Mouse (Mus musculus) intestine, embryonic 14.5 days (tissue): ENCODE data around the gene Igsf11. TPM values are rescaled to one million over a fixed set of nuclear protein-coding genes. Genes with fewer than 3 reads are reported as not detected.

ENCODE experiments used
- ATAC-seq: fragments of 200-750 bp; cut with Nextera tagmentation; replicated peaks from 2 replicates; pipeline ENCODE4 v1.8.0; 2017; ENCODE audit warnings: low read depth, moderate number of reproducible peaks, moderate TSS enrichment, moderate library complexity; ENCODE audit not compliant: low FRiP score, low TSS enrichment
- DNase-seq: peaks from one replicate; pipeline ENCODE4 v3.0.0-alpha.2; 2018; ENCODE audit warnings: low spot score
- H3K27ac ChIP-seq: fragments of 300-500 bp; sonication (generic); 2 replicates; pipeline ENCODE4 v1.5.1; 2014; ENCODE audit warnings: low read depth, mild to moderate bottlenecking, control low read depth
- H3K27me3 ChIP-seq: fragments of 300-500 bp; sonication (generic); replicated peaks from 2 replicates; pipeline ENCODE4 v1.6.1; 2014; ENCODE audit warnings: low read length, control low read depth; ENCODE audit not compliant: control insufficient read depth, insufficient read depth
- H3K36me3 ChIP-seq: fragments of 300-500 bp; sonication (generic); 2 replicates; pipeline ENCODE4 v1.6.1; 2014; ENCODE audit warnings: low read length, control low read depth; ENCODE audit not compliant: control insufficient read depth, insufficient read depth
- H3K4me1 ChIP-seq: fragments of 300-500 bp; sonication (generic); replicated peaks from 2 replicates; pipeline ENCODE4 v1.6.1; 2014; ENCODE audit warnings: low read length, control low read depth, mixed read lengths; ENCODE audit not compliant: control insufficient read depth, insufficient read depth
- H3K4me2 ChIP-seq: fragments of 300-500 bp; sonication (generic); 2 replicates; pipeline ENCODE4 v1.6.1; 2014; ENCODE audit warnings: low read length
- H3K4me3 ChIP-seq: fragments of 300-500 bp; sonication (generic); 2 replicates; pipeline ENCODE4 v1.5.1; 2014; ENCODE audit warnings: low read depth, low read length, control low read depth, mixed read lengths
- H3K9ac ChIP-seq: fragments of 300-500 bp; sonication (generic); 2 replicates; pipeline ENCODE4 v1.6.1; 2014; ENCODE audit warnings: mild to moderate bottlenecking, low read length
- H3K9me3 ChIP-seq: fragments of 300-500 bp; sonication (generic); 2 replicates; pipeline ENCODE4 v1.6.1; 2016; ENCODE audit warnings: low read length, control low read depth; ENCODE audit not compliant: control insufficient read depth
- WGBS: fragments of 180-500 bp; shearing (Covaris S2); extraction: QIAGEN DNeasy Blood & Tissue Kit; methylation state at CpG from one replicate; pipeline ENCODE4 v1.1.7; 2014; 5-methylcytosine and 5-hydroxymethylcytosine counted together
- polyA plus RNA-seq: library from polyadenylated mRNA; unstranded; fragments of >200 nt; fragmentation: Nextera tagmentation; extraction: Ambion mirVana; gene quantifications from 2 replicates; pipeline ENCODE4 v1.2.1, GENCODE M21; 2014

The Igsf11 gene
- polyA plus RNA-seq: 1.1 and 1.6 TPM in 2 replicates

DNA sequence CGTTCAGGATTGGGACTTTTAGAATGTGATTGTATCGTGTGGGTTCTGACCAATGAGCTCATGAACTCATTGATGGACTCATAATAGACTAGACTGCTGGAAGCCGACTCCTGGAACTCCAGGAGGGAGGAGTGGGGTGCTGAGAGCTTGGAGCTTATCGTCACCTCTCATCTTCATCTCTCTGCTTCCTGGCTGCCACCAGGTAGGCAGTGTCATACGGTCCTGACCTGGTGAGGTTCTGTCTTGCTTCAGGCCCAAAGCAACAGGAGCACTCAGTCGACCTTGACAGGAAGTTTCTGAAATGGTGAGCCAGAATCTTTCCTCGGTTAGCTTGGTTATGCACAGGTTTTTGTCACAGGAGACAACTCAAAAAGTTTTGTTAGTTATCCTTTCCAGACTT, at the start of gene Igsf11:
TSS of gene Igsf11 (plus strand) at position 301 of the 400 bp plus-strand sequence.
- Histone ChIP-seq H3K4me3 (no peak within 1 kb of the TSS), H3K4me2 (no peak within 1 kb of the TSS), H3K27me3 (no peaks in the 10 kb centered on the region), H3K4me1 (peaks cover under 1% of the 10 kb centered on the region; the same call in 1 of the 2 replicates), H3K9ac (no peak within 1 kb of the TSS), H3K27ac (no peak within 1 kb of the TSS), H3K36me3 (no peaks in the 10 kb centered on the region), H3K9me3 (no peaks in the 10 kb centered on the region)
- WGBS: 80% methylated on average over 7 of the region's 7 CpGs
- no peak for ATAC-seq
- DNase-seq: no peak

DNA sequence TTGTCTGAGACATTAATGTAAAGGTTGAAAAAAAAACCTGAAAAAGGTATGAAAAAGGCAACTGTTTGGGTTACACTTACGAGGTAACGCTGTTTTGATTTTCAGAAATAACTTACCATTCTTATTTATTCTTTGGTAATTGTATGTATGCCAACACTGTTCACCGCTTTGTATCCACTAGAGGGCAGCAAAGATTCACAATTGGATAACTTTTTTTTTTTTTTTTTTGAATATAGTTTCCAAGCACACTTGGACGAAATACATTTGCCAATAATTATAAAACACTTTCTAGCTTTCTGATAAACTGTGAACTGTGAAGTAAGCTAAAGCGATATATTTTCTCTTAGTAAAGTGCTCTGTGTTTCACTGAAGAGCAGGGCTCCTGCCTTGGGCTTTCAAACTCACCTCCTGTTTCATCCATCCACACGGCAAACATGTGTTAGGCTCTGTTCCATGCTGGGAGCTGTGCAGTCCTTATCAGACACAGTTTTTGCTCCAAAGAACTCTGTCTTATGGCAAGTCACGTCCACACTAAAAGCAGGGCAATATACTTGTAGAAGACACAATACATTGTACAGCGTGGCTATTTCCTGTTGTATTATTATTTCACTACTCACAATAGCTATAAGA, 34.2 kb upstream of the Igsf11 start:
- H3K27ac ChIP-seq: no peak overlapping the region
- DNase-seq (no peak), ATAC-seq (no peak)
- WGBS: 30% methylated on average over 8 of the region's 8 CpGs
- H3K4me1 ChIP-seq: no peaks in the 10 kb centered on the region
- H3K4me2 ChIP-seq: no peak overlapping the region
- no peak overlapping the region for H3K4me3 ChIP-seq
- no peaks in the 10 kb centered on the region for H3K9me3 ChIP-seq
- H3K27me3 ChIP-seq: no peaks in the 10 kb centered on the region
- no peak overlapping the region for H3K9ac ChIP-seq
- H3K36me3 ChIP-seq: no peaks in the 10 kb centered on the region

DNA sequence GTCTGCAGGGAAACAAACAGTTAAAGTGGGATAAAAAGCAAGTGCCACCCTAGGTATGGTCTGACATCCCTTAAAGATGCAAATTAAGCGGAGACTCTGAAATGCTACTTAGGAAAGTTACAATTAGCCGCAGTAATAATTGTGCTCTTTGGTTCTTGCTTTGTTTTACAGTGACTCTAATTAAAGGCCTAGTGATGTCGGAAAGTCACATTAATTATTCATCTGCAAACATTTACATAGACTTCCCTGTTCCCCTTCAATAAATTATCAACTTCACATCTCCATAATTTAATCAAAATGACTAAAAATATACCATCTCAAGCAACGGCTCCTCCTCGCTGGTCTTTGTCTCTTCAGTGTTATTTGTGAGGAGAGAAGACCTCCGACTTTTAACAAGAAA, 31.9 kb upstream of the Igsf11 start:
- H3K27ac ChIP-seq: no peak overlapping the region
- 72% methylated on average over 6 of the region's 6 CpGs for WGBS
- H3K4me3 ChIP-seq: no peak overlapping the region
- H3K36me3 ChIP-seq: no peaks in the 10 kb centered on the region
- H3K27me3 ChIP-seq: no peaks in the 10 kb centered on the region
- H3K4me2 ChIP-seq: no peak overlapping the region
- no peak overlapping the region for H3K9ac ChIP-seq
- no peak for ATAC-seq
- H3K4me1 ChIP-seq: no peaks in the 10 kb centered on the region
- H3K9me3 ChIP-seq: no peaks in the 10 kb centered on the region
- no peak for DNase-seq

DNA sequence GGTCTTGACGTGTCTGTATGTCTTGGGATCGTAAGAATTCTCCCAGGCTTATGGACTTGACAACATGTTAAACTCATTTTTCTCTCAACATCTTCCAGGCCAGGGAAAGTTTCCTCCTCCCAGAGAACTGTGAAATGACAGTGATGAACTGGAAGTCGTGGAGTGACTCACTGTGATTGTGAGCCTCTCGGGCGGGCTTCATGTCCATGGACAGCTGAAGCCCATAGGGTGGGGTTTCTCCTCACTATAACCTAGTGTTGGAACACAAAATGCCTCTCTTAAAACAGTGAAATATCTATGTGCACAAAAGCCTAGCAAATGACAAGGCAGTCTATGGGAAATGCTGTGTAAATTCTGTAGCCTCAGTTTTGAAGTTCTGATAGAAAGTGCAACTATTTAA, 28.1 kb upstream of the Igsf11 start:
- no peak overlapping the region for H3K4me3 ChIP-seq
- no peaks in the 10 kb centered on the region for H3K4me1 ChIP-seq
- no peaks in the 10 kb centered on the region for H3K27me3 ChIP-seq
- WGBS: 65% methylated on average over 5 of the region's 5 CpGs
- DNase-seq (no peak), ATAC-seq (no peak)
- H3K27ac ChIP-seq: no peak overlapping the region
- no peaks in the 10 kb centered on the region for H3K9me3 ChIP-seq
- H3K36me3 ChIP-seq: no peaks in the 10 kb centered on the region
- H3K9ac ChIP-seq: no peak overlapping the region
- no peak overlapping the region for H3K4me2 ChIP-seq

DNA sequence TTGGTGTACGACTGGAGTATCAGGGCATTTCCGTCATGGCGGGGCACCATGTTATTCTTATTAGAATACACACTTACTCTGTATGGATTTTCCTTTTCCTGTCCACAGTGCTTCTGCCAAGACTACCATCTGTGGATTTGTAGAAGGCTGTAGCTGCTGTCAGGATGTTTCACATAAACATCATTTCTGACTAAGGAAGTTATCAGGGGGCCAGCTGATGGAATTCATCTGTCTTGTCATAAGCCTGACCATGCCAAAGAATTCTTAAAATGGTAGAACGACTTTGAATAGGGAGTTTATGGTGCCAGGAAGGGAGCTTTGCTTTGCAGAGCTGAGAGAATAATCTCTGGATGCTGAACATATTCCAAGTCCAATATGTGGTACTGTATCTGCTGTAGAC, 19.2 kb upstream of the Igsf11 start:
- H3K27ac ChIP-seq: no peak overlapping the region
- H3K36me3 ChIP-seq: no peaks in the 10 kb centered on the region
- no peak overlapping the region for H3K4me2 ChIP-seq
- 83% methylated on average over 4 of the region's 4 CpGs for WGBS
- ATAC-seq: no peak
- H3K4me3 ChIP-seq: no peak overlapping the region
- no peak overlapping the region for H3K9ac ChIP-seq
- H3K9me3 ChIP-seq: no peaks in the 10 kb centered on the region
- H3K4me1 ChIP-seq: no peaks in the 10 kb centered on the region
- H3K27me3 ChIP-seq: no peaks in the 10 kb centered on the region
- no peak for DNase-seq

DNA sequence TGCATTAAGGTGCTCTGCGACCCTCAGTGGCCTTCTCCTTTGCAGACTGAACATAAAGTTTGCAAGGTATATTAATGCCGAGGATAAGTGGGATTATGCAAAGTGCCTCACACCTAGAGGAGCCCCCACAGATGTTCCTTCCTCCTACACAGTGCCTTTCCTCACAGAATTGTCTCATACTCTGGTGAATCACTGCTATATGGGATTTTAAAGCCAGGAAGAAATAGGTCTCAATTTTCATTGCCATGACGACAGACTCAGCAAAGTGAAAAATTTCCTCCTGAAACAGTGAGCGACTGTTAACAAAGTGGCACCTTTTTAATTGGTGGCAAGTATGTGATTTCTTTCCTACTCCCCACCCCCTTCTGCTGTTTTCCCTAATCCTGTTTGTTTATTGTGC, 18.0 kb upstream of the Igsf11 start:
- Histone ChIP-seq H3K9me3 (no peaks in the 10 kb centered on the region), H3K27me3 (no peaks in the 10 kb centered on the region), H3K4me2 (no peak overlapping the region), H3K36me3 (no peaks in the 10 kb centered on the region), H3K9ac (no peak overlapping the region), H3K27ac (no peak overlapping the region), H3K4me1 (no peaks in the 10 kb centered on the region), H3K4me3 (no peak overlapping the region)
- 32% methylated on average over 4 of the region's 4 CpGs for WGBS
- DNase-seq (no peak), ATAC-seq (no peak)

DNA sequence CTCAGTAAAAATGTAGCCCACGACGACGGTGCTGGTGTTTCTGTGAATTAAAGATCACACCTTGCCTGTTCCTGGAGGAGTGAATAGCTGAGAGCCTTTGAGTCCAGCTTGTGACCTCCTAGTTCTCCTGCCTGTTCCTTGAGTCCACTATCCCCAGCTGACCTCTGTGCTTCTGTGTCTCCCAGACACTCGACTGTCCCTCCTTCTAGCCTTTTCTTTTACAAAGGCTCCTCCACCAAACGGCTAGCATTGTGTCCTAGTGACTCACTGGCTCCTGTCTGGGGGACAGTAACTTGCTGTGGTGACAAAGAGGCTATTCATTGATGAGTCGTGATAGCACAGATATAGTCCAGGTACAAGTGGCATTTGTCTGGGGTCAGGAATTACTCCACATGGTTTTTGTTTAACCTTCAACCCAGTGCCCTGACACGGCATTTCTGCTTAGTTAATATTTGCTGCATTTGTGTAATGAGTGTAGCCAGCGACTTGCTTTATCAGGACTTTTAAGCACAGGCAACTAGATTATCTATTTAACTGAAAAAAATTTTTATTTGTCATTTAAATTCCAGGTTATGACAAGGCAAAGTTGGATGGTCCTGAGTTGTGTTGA, 6.5 kb downstream of the Igsf11 start:
- Histone ChIP-seq H3K27ac (no peak overlapping the region), H3K4me2 (no peak overlapping the region), H3K36me3 (no peaks in the 10 kb centered on the region), H3K4me1 (peaks cover 3% of the 10 kb centered on the region; the same call in 1 of the 2 replicates), H3K9ac (no peak overlapping the region), H3K9me3 (no peaks in the 10 kb centered on the region), H3K4me3 (no peak overlapping the region), H3K27me3 (peaks cover 15% of the 10 kb centered on the region)
- DNase-seq (no peak), ATAC-seq (no peak)
- 33% methylated on average over 8 of the region's 8 CpGs for WGBS

DNA sequence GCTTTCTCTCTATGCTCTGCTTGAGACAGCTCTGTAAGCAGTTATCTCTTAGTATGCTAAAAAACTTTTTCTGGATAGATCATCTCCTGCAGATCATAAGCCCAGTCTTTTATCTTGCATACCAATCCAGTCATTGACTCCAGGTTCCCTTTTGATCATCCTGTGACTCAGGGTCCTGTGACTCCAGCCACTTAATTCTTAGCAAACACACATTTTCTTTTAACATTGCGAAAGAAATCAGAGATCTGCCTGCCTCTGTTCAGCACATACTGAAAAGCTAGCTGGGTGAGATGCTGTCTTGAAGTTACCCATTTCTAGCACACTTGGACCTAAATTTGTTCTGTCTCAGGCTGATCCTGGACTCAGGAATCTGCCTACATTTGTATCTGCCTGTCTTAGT, 7.6 kb downstream of the Igsf11 start:
- H3K4me1 ChIP-seq: peaks cover 3% of the 10 kb centered on the region; the same call in 1 of the 2 replicates

More for the DNA sequence above, 7.6 kb downstream of the Igsf11 start:
- WGBS: 73% methylated on average over 1 of the region's 1 CpGs
- H3K4me2 ChIP-seq: no peak overlapping the region
- H3K27me3 ChIP-seq: peaks cover 24% of the 10 kb centered on the region
- H3K9ac ChIP-seq: no peak overlapping the region
- DNase-seq: no peak
- H3K36me3 ChIP-seq: no peaks in the 10 kb centered on the region
- no peak for ATAC-seq
- H3K9me3 ChIP-seq: no peaks in the 10 kb centered on the region
- no peak overlapping the region for H3K4me3 ChIP-seq
- no peak overlapping the region for H3K27ac ChIP-seq
